Mouse (Mus musculus) stomach, postnatal 0 days (tissue): ENCODE measurements around the gene Lrit3.

Experiments used
- CTCF ChIP-seq: IDR thresholded peaks from 2 replicates; pipeline ENCODE4 v1.5.1; 2016; ENCODE audit warnings: antibody characterized with exemption, low read depth, mild to moderate bottlenecking, moderate library complexity
- EP300 ChIP-seq: optimal IDR thresholded peaks from 2 replicates; pipeline ENCODE3; 2016; ENCODE audit warnings: antibody characterized with exemption

GRCm38 (mm10) chr3:129823293-129823692 lies 19.5 kb upstream of the Lrit3 start:
- TF ChIP-seq CTCF (peak; percentile 76), EP300 (no peak)
